Mouse (Mus musculus): ENCODE results near the gene Zfp94. TPM values are rescaled to one million over a fixed set of nuclear protein-coding genes. Genes with fewer than 3 reads are reported as not detected.

The Zfp94 gene
- polyA plus RNA-seq (2012; rRNA removed), result 15.5 and 18.2 TPM in 2 replicates

GRCm38 (mm10) chr7:24316567-24317092 lies at the start of gene Zfp94:
Zfp94 (minus strand) TSS chr7:24316666.

GRCm38 (mm10) chr7:24348896-24349295 lies 32.4 kb upstream of the Zfp94 start, which contains the start of gene Lypd5:
Lypd5 (plus strand) TSS chr7:24349196.

GRCm38 (mm10) chr7:24333304-24333986 lies 17.0 kb upstream of the Zfp94 start, which contains the start of gene Tescl:
Tescl (minus strand) TSS chr7:24333936.

GRCm38 (mm10) chr7:24300771-24301282 lies 15.6 kb downstream of the Zfp94 start, which contains the start of gene Zfp61:
Zfp61 (minus strand) TSS chr7:24301232.

GRCm38 (mm10) chr7:24270288-24270672 lies 46.2 kb downstream of the Zfp94 start, which contains the start of gene Zfp93:
Zfp93 (plus strand) TSS chr7:24270420.

GRCm38 (mm10) chr7:24254633-24255474 lies 61.6 kb downstream of the Zfp94 start, which contains the start of gene Zfp108:
Zfp108 (plus strand) TSS chr7:24254794.

Other genes with a start within 250 kb of the Zfp94 start
- gene Zfp180, start 234.7 kb downstream of the Zfp94 start, polyA plus RNA-seq (2012; rRNA removed), result 32.3 and 35.1 TPM in 2 replicates
- 2.6 and 3.6 TPM in 2 replicates for gene Zfp112, start 204.4 kb downstream of the Zfp94 start, polyA plus RNA-seq (2012; rRNA removed)
- 9.4 and 12.1 TPM in 2 replicates for gene Zfp235, start 182.5 kb downstream of the Zfp94 start, polyA plus RNA-seq (2012; rRNA removed)
- gene Zfp114, start 141.6 kb downstream of the Zfp94 start, polyA plus RNA-seq (2012; rRNA removed), result 2.0 and 3.0 TPM in 2 replicates
- gene Zfp111, start 105.2 kb downstream of the Zfp94 start, polyA plus RNA-seq (2012; rRNA removed), result 6.3 and 7.0 TPM in 2 replicates
- 3.0 and 4.6 TPM in 2 replicates for gene Zfp109, start 79.1 kb downstream of the Zfp94 start, polyA plus RNA-seq (2012; rRNA removed)
- 1.5 and 3.2 TPM in 2 replicates for gene Zfp108, start 61.9 kb downstream of the Zfp94 start, polyA plus RNA-seq (2012; rRNA removed)
- 4.5 and 6.8 TPM in 2 replicates for gene Zfp93, start 46.2 kb downstream of the Zfp94 start, polyA plus RNA-seq (2012; rRNA removed)
- gene Zfp61, start 15.4 kb downstream of the Zfp94 start, polyA plus RNA-seq (2012; rRNA removed), result 46.2 and 50.8 TPM in 2 replicates
- gene Tescl, start 17.3 kb upstream of the Zfp94 start, polyA plus RNA-seq (2012; rRNA removed), result 0.16 and 0.25 TPM in 2 replicates
- gene Lypd5, start 32.5 kb upstream of the Zfp94 start, polyA plus RNA-seq (2012; rRNA removed), result 0.02 TPM in 1 of 2 replicates, not detected in the other
- gene Kcnn4, start 53.6 kb upstream of the Zfp94 start, polyA plus RNA-seq (2012; rRNA removed), result 7.4 and 11.9 TPM in 2 replicates
- 39.6 and 40.1 TPM in 2 replicates for gene Smg9, start 83.0 kb upstream of the Zfp94 start, polyA plus RNA-seq (2012; rRNA removed)
- gene Irgc1, start 135.6 kb upstream of the Zfp94 start, polyA plus RNA-seq (2012; rRNA removed), result not detected in 2 replicates
- 1.9 and 2.7 TPM in 2 replicates for gene Plaur, start 145.8 kb upstream of the Zfp94 start, polyA plus RNA-seq (2012; rRNA removed)
- gene Cadm4, start 165.4 kb upstream of the Zfp94 start, polyA plus RNA-seq (2012; rRNA removed), result 76.5 and 113 TPM in 2 replicates
- 87.0 and 164 TPM in 2 replicates for gene Zfp428, start 190.3 kb upstream of the Zfp94 start, polyA plus RNA-seq (2012; rRNA removed)
- gene AC161166.1, start 195.8 kb upstream of the Zfp94 start, polyA plus RNA-seq (2012; rRNA removed), result not detected in 2 replicates
- gene Irgq, start 214.0 kb upstream of the Zfp94 start, polyA plus RNA-seq (2012; rRNA removed), result 19.9 and 20.5 TPM in 2 replicates
- 0.28 TPM in 1 of 2 replicates, not detected in the other for gene Pinlyp, start 229.5 kb upstream of the Zfp94 start, polyA plus RNA-seq (2012; rRNA removed)
- 111 and 112 TPM in 2 replicates for gene Xrcc1, start 229.6 kb upstream of the Zfp94 start, polyA plus RNA-seq (2012; rRNA removed)

All from central nervous system, embryonic 11.5 days (tissue).